Mouse (Mus musculus): ENCODE measurements at regions not wholly inside any gene's neighbourhood (a gene's known extent, or its start where the extent isn't known, plus 50 kb on each side); places are given as distances from the start of the nearest gene placed in this dataset.
"Not testable (repeated sequence)": the region's sequence is repeated elsewhere in the genome, so short reads cannot be mapped to it uniquely, and the experiment has no call there.

DNA sequence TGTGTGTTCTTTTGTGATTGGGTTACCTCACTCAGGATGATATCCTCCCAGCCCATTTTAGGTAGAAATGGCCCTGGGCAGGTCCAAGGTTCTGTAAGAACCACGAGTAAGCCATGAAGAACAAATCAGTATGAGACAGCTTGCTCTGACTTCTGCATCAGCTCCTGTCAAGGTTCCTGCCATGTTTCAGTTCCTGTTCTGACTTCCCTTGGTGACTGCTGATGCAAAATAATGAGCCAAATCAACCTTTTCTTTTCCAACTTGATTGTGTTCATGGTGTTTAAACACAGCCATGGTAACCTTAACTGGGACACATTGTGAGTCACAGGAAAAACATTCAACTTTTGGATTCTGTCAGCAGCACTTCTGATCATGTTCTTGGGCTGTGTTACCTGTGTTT is 667.4 kb upstream of the Igfbp7 start:
- DNase-seq (ENCODE audit: low spot score), result no peak

- no peak for DNase-seq (ENCODE audit: low spot score)
These were observed 624.9 kb upstream of the Igfbp7 start for GRCm38 (mm10) chr5:78032554-78033250.

GRCm38 (mm10) chr5:78017523-78017922 is 609.7 kb upstream of the Igfbp7 start:
- DNase-seq (ENCODE audit: low spot score), result no peak

DNA sequence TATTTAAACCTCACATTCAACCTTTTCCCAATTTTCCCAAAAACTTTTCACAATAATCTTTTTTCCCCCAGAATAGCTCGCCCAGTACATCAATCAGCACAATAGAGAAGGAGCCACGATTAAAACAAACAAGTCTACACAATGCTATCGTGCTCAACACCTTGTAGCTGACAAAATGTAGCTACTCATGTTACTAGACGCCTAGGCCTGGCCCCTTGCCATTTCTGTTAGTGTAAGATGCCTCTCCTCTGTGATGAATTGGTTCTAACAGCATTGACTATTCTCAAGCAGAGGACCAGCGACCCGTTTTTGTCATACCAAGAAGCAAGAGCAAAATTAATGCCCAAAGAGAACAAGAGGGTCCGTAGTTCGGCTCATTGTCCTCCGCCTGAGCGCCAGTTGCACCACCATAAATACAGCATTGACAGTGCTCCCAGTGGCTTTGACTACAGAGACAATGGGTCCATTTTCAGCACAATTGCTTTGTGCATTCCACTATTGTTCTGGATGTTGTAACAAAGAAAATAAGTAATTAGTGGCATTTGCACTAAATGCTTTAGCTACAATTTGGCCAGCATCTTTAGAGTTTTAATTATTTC is 578.7 kb upstream of the Igfbp7 start:
- no peak for DNase-seq (ENCODE audit: low spot score)

GRCm38 (mm10) chr5:77985269-77985668 is 577.4 kb upstream of the Igfbp7 start:
- no peak for DNase-seq (ENCODE audit: low spot score)

- DNase-seq (ENCODE audit: low spot score), result not testable (repeated sequence)
These were observed 532.2 kb upstream of the Igfbp7 start for GRCm38 (mm10) chr5:77940021-77940420.

DNA sequence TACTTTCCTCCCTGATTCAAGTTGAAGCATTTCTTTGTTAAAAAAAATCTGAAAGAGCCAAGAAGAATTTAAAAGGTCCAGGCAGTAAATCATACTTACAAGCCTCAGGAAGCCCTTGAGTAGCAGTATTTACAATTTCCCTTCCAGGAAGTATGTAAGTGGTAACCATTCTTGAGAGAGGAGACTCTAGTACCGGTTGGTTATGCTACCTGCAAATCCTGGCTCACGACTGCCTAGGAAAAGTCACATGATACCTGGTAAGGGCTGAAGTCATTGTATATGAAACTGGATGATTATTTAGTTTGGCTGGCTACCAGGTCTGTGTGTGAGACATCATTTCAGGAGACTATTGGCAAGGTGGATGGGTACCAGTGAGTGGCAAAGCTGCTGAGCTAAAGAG is 524.0 kb upstream of the Igfbp7 start:
- DNase-seq (ENCODE audit: low spot score), result no peak

DNA sequence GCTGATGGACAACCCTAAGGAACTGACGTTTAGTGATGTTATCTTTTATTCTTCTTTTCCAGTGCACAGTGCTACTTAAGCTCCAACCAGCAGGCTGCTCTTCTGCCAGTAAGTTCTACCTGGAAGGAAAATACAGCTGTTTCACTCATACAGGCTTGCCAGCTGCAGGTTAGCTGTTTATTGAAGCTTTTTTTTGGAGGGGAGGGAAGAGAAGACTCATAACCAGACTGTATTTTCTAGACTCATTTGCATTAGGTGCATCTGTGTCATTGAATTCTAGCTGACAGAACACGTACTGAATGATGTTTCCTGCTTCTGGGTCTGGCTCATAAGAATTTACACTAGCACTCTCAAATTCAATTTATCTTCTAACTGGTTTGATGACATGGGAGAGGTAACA is 513.3 kb upstream of the Igfbp7 start:
- DNase-seq (ENCODE audit: low spot score), result no peak

- DNase-seq (ENCODE audit: low spot score), result no peak
These were observed 509.3 kb upstream of the Igfbp7 start for GRCm38 (mm10) chr5:77917086-77917676.

DNA sequence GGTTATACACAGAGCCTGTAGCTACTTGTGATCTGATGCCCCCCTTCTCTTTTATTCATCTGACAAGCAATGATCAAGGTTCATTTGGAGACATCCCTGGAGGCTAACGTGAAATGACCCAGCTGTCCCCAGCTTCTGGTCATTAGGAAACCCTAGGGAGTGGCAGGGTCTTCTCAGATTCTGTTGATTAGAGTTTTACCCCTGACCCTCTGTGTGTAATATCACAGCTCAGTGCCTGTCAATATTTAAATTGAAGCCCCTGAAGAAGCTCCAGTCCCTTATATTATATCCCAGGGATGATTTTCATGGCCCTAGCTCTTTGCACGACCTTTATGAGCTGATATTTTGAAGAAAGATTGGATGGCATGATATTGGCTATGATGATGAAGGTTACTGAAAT is 508.5 kb upstream of the Igfbp7 start:
- DNase-seq (ENCODE audit: low spot score), result no peak

GRCm38 (mm10) chr5:77909218-77909617 is 501.4 kb upstream of the Igfbp7 start:
- DNase-seq (ENCODE audit: low spot score), result no peak

- DNase-seq (ENCODE audit: low spot score), result not testable (repeated sequence)
These were observed 484.2 kb upstream of the Igfbp7 start for GRCm38 (mm10) chr5:77892024-77892423.

GRCm38 (mm10) chr5:77888534-77888933 is 480.7 kb upstream of the Igfbp7 start:
- DNase-seq (ENCODE audit: low spot score), result no peak

GRCm38 (mm10) chr5:77871403-77871802 is 463.6 kb upstream of the Igfbp7 start:
- no peak for DNase-seq (ENCODE audit: low spot score)

DNA sequence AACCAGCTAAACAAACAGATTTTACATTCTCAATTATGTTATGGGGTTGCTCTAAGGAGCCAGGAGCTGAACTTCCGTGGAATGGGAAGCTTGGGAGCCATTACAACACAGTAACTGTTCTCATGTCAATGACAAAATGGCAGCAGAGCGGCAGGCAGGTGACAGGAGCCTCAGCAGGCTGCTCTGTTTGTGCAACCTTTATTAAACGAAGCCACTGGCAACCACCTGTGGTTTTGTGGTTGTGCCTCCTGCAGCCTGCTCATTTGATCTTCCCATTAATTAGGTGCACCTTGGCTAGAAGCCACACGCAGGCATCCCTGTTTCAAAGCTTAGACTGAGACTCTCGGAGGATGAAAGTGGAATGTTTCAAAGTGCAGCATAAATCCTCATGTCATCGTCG is 457.5 kb upstream of the Igfbp7 start:
- no peak for DNase-seq (ENCODE audit: low spot score)

- DNase-seq (ENCODE audit: low spot score), result no peak
These were observed 447.4 kb upstream of the Igfbp7 start for GRCm38 (mm10) chr5:77855191-77855590.

DNA sequence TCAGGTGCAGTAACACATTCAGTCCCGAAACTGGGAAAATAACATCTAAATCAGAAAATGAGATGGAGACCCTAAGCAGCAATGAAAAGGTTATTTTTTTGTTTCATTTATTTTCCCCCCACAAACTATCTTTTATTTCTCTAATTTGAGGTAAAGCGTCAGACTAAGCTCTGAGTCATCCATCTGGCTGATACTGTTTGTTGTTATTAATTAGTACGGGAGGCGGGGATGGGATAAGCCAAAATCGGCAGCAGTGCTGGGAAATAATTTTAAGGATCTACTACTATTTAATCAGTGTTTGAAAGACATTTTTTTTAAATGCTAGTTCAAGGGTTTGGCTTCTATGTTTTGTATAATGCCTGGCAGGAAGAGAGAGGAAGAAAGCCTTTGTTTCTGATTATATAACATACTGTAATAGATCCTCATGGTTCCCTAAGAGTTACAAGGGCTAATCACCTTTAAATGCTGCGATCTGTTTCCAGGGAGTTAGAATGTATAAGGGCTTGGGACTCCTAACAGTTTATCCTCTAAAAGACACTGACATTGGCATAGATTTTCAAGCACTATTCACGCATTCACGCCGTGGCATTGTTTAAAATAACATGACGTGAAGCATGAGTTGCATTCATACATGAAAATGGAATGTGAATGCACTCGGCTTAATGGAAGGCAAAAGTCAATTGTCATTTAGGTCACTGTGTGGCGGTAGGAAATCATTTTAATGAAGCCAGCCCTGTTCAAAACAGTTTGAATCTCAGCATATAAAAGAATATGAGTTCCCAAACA is 446.4 kb upstream of the Igfbp7 start:
- DNase-seq (ENCODE audit: low spot score), result no peak

DNA sequence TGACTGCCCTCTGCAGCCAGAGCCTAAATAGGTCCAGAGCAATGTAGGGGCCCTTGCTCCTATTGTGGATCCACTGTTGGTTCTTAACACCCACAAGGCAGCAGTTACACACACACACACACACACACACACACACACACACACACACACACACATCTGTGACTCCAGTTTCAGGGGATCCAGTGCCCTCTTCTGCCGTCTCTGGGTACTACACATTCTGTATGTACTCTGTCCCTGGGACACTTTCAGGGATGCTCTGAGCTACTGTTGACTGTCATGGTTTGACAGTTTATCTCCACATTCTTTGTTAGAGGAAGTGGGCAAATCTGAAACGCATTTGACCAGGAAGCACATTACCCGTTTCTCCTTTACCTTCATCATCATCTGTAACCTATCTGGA is 443.8 kb upstream of the Igfbp7 start:
- DNase-seq (ENCODE audit: low spot score), result no peak

GRCm38 (mm10) chr5:77838186-77839097 is 430.6 kb upstream of the Igfbp7 start:
- no peak for DNase-seq (ENCODE audit: low spot score)

DNA sequence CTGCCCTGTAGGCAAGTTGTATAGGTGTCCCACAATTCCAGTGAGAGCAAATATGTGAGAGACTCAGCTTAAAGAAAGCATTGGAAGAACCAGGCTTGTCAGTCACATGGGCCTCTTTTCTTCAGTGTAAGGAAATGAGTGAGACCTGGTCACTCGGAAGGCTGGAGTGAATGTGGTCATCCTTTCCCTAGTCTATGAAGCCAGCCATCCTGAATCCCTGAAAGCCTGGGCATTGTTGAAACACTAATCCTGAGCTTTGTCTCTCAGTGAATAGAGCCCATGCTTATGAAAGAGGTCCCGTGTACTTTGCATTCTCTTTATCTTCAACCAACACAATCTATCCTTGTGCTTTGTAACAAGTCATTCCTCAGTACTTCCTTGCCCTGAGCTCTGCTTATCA is 420.1 kb upstream of the Igfbp7 start:
- DNase-seq (ENCODE audit: low spot score), result no peak

DNA sequence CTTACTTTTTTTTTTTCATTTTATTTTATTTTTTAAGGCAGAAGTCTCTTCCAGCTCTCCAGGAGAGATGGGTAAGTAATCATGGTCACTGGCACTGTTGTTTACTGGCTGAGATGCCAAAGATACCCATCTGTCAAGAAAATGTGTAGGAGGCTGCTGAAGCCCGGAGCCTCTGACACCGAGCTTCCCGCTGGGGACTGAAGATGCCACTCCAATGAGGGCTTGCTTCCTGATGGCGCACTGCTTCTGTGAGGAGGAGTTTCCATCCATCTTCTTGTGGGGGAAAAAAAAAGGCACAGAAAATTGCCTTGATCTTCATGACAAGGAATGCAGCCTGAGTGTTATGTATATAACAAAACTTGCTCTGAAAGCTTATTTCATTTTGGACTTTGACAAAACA is 418.2 kb upstream of the Igfbp7 start:
- no peak for DNase-seq (ENCODE audit: low spot score)

DNA sequence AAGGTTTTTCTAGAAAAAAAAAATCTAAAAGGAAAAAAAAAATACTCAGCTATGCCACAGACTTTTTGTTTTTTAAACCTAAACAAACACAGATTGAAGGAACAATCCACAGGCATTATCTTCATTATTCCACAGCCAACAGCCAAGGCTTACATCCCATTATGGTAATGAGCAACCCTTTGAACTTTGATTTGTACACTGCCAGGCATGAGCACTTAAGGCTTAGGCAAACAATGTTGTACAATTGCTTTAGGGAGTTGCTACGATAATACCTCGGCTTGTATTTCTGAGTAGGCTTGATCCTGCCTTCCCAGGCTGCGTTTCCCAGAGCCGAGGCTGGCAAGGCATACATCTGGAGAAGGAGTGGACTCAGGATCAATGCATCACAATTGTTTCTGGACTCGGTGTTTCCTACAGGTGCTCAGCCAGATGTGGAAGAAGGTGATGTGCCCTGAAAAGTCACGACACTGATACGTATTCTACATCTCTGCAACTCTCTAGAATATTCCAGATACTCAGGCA is 409.0 kb upstream of the Igfbp7 start:
- DNase-seq (ENCODE audit: low spot score), result no peak
